Mouse (Mus musculus) stomach, adult 2 months (tissue): ENCODE measurements around the gene Hhatl. TPM values are rescaled to one million over a fixed set of nuclear protein-coding genes. Genes with fewer than 3 reads are reported as not detected.

Experiments used
- polyA plus RNA-seq: library from polyadenylated mRNA; depleted of rRNA; stranded (reverse); fragments of >200 nt; gene quantifications from 2 replicates; pipeline ENCODE4 v1.2.3, GENCODE M21; 2012; rRNA removed

Hhatl gene
- polyA plus RNA-seq: 2.0 and 6.0 TPM in 2 replicates

GRCm38 (mm10) chr9:121791757-121792521, at the start of gene Hhatl:
Gene Hhatl, minus strand, starts transcription at chr9:121792507.

GRCm38 (mm10) chr9:121838829-121839621, 46.7 kb upstream of the Hhatl start, which contains the start of gene Ccdc13:
Gene Ccdc13, minus strand, starts transcription at chr9:121839461.

GRCm38 (mm10) chr9:121777484-121778065, 14.7 kb downstream of the Hhatl start, which contains the start of gene Klhl40:
Gene Klhl40, plus strand, starts transcription at chr9:121777607.

GRCm38 (mm10) chr9:121759091-121760081, 32.9 kb downstream of the Hhatl start, which contains the start of gene Zfp651:
Gene Zfp651, plus strand, starts transcription at chr9:121759330.

Other genes starting within 250 kb of the Hhatl start
- 0.06 TPM in 1 of 2 replicates, not detected in the other for gene Lyzl4, start 150.4 kb downstream of the Hhatl start, polyA plus RNA-seq
- gene Vipr1, start 149.8 kb downstream of the Hhatl start, polyA plus RNA-seq: 0.67 and 1.1 TPM in 2 replicates
- 3.5 and 3.7 TPM in 2 replicates for gene Sec22c, start 87.0 kb downstream of the Hhatl start, polyA plus RNA-seq
- gene Ss18l2, start 82.2 kb downstream of the Hhatl start, polyA plus RNA-seq: 6.1 and 7.1 TPM in 2 replicates
- gene Nktr, start 73.3 kb downstream of the Hhatl start, polyA plus RNA-seq: 10.8 and 14.6 TPM in 2 replicates
- 23.5 and 24.2 TPM in 2 replicates for gene Zfp651, start 33.2 kb downstream of the Hhatl start, polyA plus RNA-seq
- gene Klhl40, start 14.9 kb downstream of the Hhatl start, polyA plus RNA-seq: 1.4 and 2.0 TPM in 2 replicates
- gene Ccdc13, start 47.0 kb upstream of the Hhatl start, polyA plus RNA-seq: 0.49 TPM in 1 of 2 replicates, not detected in the other
- 8.6 and 12.6 TPM in 2 replicates for gene Higd1a, start 65.9 kb upstream of the Hhatl start, polyA plus RNA-seq
- gene Ackr2, start 105.8 kb upstream of the Hhatl start, polyA plus RNA-seq: 0.63 and 1.2 TPM in 2 replicates
- gene Cyp8b1, start 123.8 kb upstream of the Hhatl start, polyA plus RNA-seq: 0.51 and 0.56 TPM in 2 replicates
- 0.76 and 1.1 TPM in 2 replicates for gene Fam198a, start 158.5 kb upstream of the Hhatl start, polyA plus RNA-seq
- 7.2 and 9.6 TPM in 2 replicates for gene Pomgnt2, start 204.6 kb upstream of the Hhatl start, polyA plus RNA-seq